Mouse (Mus musculus): ENCODE data around the gene Nsg1.

DNA sequence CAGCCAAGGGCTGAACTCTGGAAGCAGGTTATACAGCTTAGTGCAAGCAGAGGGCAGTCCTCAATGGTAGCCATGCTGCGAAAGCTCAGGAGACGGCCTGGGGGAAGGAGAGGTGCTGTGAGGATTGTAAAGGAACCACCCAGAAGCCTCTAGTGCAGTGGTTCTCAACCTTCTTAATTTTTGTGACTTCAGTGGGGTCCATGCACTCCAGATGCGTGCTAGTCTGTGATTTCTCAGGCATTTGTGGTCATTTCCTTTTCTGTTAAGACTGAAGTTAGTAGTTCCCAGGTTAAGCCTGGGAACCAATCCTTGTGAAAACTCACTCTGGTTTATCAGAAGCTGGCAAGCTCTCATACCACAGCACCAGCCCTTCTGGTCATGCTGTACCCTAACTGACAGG lies 69.6 kb downstream of the Nsg1 start:
- TF ChIP-seq CTCF (IDR thresholded peaks at IDR 0.05; ENCODE audit: control insufficient read depth, insufficient read depth, insufficient read length) (no peak), FOSL1 (IDR thresholded peaks at IDR 0.05; ENCODE audit: insufficient read depth, low read length, poor library complexity, severe bottlenecking) (no peak), USF1 (IDR thresholded peaks at IDR 0.05; ENCODE audit: low read depth) (no peak), MAX (IDR thresholded peaks at IDR 0.05) (no peak), MYOG (IDR thresholded peaks at IDR 0.05; ENCODE audit: control insufficient read depth, extremely low read depth, insufficient read length) (no peak), CEBPB (IDR thresholded peaks at IDR 0.05; ENCODE audit: low read depth) (no peak), MYOD1 (IDR thresholded peaks at IDR 0.05; ENCODE audit: control insufficient read depth, insufficient read length, low read depth) (no peak)
